Mouse (Mus musculus) small intestine, adult 2 months (tissue): ENCODE measurements around the gene Themis.

Experiments
- CTCF ChIP-seq: fragments of 200-500 bp; IDR thresholded peaks from 2 replicates; pipeline ENCODE4 v1.5.1; 2012; ENCODE audit warnings: low read depth, mild to moderate bottlenecking, control low read depth, inconsistent platforms, low read length, moderate library complexity, mixed read lengths; ENCODE audit not compliant: insufficient replicate concordance, insufficient read length; ENCODE audit errors: extremely low read depth
- POLR2A ChIP-seq: fragments of 200-500 bp; IDR thresholded peaks from 2 replicates; pipeline ENCODE4 v1.6.1; 2012; ENCODE audit warnings: low read depth, mild to moderate bottlenecking, control low read depth, inconsistent platforms, low read length, moderate library complexity

GRCm38 (mm10) chr10:28805160-28805559, 137.0 kb downstream of the Themis start:
- TF ChIP-seq POLR2A: no peak
- TF ChIP-seq CTCF: no peak
